Mouse (Mus musculus) adrenal gland, postnatal 4 days (tissue): ENCODE measurements around the gene Tor2a. TPM values are rescaled to one million over a fixed set of nuclear protein-coding genes. Genes with fewer than 3 reads are reported as not detected.

ENCODE experiments used
- DNase-seq, 2 experiments: peaks; one replicate each; pipeline ENCODE4 v3.0.0; 2021 to 2022; ENCODE audit warnings: low spot score in 2 of 2, mixed read lengths in 2 of 2
- total RNA-seq, 2 experiments: library from RNA; stranded (reverse); gene quantifications; 2 replicates each; pipeline ENCODE4 v1.2.3; 2021

The Tor2a gene
- total RNA-seq, 2 experiments from 2014 or later = 31.5 to 36.5 TPM

DNA sequence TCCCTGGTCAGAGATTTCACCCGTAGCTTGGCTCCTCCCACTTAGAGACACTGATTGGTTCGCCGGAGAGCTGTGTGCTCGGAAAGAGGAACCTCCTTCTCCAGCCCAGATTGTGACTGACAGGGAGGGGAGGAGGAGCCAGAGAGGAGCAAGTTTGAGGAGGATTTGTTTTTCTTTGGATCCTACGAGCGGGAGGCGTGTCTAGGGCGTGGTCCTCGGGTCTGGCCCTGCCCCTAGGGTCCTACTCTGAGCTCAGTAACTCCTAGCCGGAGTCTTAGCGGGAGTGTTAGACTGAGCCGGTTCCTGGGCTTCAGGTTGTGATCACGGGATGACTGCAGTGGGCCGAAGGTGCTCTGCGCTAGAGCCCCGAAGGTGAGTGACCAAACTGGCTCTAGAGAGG lies 29.6 kb upstream of the Tor2a start:
- DNase-seq = peak; percentile 40 to 85

DNA sequence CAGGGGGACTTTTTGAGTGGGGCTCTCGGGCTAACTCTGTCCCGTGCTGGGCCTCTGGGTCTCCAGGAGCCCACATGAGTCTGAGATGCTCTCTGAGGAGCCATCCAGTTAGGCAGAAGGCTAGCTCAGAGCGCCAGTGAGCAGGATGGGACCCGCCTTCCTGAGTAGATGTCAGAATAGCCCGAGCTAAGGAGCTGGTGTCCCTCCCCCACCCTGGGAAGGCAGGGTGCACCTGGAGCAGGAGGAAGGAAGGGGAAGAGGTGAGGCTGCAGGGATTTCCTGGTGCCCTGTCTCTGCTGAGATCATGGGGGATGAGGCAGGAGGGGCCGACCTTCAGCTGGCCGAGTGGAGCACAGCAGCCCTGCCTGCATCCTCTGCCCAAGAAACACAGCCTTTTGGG lies 28.6 kb upstream of the Tor2a start:
- no peak for DNase-seq

DNA sequence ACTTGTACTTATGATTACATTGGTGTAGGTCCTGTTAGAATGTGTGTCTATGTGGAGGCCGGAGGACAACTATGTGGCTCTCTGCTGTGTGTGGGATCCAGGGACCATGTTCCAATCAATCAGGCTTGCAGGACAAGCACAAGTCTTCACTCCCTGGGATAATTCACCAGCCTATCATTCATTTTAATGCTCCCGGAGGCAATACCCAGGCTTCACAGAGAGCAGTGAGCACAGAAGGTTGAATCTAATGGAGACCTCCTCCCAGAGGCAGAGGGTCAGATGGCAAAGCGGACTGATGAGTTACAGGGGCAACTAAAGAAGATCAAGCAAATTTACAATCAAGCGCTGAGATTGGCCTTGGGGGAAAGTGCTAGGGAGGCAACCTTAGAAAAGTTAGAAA lies 27.5 kb upstream of the Tor2a start:
- no peak for DNase-seq

DNA sequence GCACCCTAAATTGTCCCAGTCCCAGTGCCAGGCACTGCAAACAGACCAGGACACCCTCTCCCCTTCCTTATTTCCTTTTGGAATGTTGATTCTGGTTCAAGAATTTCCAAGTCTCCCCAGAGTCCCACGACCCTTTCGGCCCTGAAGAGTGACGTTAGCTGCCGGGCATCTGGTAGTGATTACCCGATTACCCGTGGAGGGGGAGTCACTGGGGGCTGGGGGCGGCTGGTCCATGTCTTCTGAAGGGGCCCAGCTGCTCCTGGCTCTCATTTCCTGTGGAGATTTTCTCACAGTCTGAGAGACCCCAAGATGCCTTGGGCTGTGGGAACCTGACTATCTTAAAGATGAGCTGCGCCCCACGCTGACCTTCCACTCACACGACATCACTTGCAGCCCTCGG lies 26.2 kb upstream of the Tor2a start:
- no peak for DNase-seq

DNA sequence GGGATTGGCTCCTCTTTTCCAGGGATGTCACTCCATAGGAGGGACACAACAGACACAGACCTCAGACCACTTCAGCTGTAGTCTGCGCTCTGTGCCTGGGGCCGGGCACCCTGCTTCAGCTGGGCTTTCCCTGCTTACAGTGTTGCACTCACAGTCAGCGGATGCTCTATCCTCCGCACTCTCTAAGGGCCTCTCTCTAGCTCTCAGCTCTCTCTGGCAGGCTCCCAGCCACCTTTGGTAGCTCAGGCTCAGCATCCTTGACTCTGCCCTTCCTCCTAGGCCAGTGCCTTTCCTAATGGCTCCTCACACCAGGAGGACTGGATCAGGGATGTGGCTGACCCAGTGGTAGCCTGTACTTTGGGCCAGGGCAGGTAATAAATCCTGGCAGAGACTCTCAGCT lies 25.1 kb upstream of the Tor2a start:
- DNase-seq = no peak

DNA sequence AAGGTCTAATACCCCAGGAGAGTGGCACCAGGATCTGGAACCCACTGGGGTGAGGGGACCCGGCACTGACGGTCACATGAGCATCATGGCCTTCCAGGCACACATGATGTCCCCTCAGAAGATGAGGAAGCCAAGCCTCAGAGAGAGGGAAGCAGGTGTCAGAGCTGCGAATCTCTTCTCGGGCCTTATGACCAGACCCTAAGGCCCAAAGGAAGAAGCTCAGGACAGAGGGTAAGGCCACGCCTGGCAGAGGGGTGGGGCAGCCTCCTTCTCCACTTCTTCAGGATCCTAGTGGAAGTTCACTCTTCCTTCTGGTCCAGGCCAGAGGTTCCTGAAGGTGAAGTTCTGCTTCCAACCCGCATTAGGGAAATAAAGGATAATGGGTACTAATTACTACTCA lies 24.3 kb upstream of the Tor2a start:
- no peak for DNase-seq

DNA sequence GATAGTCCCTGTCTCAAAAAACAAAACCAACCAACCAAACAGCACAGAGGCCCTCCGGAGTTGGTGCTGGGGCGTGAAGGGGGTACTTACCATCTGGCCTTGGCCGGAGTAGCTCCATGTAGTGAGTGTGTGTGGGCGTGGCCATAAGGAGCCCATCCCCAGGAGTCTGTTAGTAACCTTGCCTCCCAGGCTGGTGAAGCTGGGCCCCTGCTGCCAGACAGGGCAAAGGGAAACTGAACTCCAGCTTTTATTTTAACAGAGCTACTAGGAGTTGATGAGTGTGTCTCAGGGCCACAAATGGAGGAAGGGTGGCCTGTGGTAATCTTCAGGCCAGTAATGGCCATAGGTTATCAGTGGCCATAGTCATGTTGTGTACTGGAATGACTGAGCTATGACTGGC lies 22.6 kb upstream of the Tor2a start:
- DNase-seq = no peak

DNA sequence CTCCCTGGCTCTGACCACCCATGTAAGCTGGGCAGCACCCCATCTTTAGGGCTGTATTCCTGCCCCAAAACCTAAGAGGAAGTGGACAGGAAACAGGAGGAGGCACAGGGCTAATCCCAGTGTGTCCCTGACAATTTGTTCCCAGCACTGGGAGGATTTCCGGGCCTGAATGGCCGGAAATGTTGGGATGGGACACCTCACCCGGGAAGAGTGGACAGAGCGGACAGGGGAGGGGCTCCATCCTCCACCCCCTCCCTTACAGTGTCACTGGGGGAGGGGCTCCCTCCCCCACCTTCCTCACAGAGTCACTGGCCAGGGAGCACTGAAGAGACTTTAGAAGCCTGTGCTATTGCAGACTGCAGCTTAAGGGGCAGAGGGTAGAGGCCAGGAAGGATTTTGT lies 22.1 kb upstream of the Tor2a start:
- no peak for DNase-seq

DNA sequence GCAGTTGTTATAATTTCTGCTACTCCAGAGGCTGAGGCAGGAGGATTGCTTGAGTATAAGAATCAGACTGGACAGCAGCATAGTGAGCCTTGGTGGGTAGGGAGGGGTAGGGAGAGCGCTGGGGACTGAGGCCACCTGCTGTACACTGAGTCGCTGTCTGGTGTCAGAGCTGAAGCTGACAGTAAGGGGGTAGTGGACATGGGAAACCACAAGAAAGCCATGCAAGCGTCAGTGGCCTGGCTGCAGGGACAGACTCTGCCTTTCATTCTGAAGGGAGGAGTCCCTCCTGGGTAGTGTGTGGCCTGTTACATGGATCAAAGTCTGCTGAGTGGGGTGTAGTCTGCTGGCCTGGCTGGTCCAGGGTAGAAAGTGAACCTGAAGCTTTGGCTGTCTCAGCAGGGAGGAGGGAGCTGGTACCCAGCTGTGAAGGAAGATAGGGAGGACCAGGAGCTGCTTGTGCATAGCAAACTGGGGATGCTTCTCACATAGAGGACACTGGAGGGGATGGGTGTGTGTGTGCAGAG lies 20.7 kb upstream of the Tor2a start:
- no peak for DNase-seq

DNA sequence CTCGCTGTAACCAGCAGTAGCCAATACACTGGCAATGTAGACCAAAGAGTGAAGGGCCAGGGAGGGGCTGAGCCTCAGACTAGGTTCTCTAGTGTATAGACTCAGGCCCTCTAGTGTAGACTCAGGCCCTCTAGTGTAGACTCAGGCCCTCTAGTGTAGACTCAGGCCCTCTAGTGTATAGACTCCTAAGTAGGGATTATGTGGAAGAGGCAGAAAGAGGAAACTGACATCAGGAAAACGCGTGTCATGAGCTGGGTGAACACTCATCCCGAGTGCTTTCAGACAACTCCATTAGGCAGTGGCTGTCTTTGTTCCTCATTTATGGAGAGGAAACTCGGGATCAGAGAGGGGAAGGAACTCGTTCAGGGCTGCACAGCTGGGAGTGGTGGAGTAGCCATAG lies 20.0 kb upstream of the Tor2a start:
- DNase-seq = no peak

DNA sequence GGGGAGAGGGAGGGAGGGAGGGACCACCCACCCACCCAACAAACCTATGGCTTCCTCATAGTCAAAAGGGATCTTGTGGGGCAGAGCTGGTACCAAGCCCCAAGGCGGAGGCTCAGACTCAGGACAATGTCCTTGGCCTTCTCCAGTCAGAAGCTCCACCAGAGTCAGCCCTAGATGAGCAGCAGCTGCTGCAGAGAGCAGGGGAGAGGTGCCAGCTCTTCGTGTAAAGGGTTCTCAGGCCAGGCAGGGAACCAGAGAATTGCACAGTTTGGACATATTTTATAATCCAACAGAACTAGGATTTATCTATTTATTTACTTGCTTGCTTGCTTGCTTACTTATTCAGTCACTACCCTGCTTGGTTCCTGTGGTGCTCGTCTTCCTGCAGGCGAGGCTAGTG lies 17.7 kb upstream of the Tor2a start:
- no peak for DNase-seq

DNA sequence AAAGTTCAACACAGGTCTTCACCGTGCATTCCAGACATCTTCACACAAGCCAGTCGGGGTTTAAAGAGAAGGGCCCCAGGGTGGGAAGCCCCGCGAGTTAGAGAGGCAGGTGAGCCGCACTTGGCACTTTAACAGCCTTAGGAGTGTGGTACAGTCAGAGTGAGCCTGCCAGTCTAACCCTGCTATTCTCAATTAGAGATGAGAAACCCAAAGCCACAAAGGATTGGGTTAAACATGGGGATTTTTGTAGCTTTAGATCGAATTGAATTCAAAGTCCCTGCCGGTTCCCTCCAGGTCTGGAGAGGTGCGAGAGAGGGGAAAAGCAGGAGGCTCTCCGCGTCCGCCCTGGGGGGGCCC lies 16.1 kb upstream of the Tor2a start, which contains the start of gene 6330409D20Rik:
6330409D20Rik (minus strand) TSS at position 101 of the 357 bp plus-strand sequence.
- DNase-seq = no peak

DNA sequence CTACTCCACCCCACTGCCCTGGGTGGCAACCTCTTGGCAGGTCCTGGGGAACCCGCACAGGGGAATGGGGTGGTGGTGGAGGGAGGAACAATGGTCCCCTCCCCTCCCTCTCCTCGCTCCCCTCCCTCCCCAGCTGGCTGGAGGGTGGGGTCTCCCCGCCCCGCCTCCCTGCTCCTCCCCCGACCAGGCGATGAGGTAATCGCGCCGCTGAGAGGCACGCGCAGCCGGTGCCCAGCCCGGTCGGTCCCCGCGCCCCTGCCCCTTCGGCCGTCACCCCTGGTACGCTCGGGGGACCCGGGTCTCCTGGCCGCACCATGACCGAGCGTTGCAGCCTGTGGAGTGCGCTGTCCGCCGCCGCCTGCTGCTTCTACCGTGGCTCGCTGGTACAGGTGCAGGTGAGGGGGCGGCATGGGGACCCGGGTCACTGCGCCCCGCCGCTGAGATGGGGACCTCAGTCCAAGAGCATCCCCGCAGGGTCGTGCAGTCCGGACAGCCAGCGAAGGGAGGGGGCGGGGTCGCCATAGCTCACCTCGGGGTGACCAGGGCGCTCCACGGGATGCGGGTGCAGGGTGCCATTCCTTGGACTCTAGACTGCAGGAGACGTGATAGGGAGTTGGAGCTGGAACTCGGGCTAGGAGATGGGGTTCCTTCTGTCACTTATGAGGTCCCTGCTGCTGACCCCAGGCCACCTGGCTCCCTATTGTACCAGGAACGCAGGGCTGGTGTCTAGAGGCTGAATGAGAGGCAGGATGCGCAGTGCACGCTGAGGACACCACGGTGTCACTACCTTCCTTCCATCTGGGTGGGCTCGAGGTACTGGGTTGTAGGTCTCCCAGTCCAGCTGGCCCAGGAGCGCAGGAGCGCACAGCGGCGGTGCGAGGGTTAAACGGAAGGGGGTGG lies 15.5 kb upstream of the Tor2a start:
- no peak for DNase-seq

DNA sequence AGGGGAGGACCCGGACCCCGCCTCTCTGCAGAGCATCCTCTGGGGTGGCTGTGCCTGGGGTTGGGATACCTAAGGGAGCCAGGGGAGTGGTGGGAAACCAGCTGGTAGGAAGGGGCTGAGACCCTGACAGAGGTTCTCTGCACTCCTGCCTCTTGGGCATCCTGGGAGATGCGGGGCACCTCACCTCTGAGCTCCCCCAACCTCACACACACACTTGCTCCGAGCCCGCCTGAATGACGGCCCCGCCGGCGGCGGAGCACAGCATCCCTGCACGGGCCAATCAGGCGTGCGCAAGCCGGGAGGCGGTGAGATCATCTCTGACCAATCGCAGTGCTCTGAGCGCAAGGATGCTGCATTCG lies 14.9 kb upstream of the Tor2a start:
- DNase-seq = no peak

DNA sequence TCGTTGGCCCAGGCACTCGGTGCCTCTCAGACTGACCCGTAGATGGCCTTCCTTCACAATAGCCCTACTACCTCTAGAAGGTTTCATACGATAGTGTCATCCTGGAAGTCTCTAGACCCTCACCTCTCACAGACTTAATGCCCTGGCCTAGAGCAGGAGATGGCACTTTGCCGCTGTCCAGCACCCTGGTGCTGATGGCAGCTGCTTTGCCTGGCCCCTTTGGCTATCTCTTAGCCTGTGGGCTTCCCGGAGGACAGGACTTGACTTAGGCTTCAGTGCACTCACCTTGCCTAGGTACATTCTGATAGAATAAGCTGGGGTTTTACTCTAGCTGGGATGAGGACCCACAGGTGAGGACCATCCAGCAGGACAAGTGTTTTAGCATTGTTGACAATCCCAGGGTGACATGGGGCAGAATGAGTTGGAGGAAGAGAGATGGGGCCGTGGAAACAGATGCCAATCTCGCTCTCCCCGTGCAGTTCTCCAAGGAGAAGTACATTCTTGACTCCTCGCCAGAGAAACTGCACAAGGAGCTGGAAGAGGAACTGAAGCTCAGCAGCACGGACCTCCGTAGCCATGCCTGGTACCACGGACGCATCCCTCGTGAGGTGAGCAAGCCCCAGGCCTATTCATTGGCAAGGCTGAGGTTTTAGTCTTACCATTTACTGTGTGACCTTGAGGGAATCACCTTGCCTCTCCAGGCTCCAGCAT lies 12.6 kb upstream of the Tor2a start:
- no peak for DNase-seq

DNA sequence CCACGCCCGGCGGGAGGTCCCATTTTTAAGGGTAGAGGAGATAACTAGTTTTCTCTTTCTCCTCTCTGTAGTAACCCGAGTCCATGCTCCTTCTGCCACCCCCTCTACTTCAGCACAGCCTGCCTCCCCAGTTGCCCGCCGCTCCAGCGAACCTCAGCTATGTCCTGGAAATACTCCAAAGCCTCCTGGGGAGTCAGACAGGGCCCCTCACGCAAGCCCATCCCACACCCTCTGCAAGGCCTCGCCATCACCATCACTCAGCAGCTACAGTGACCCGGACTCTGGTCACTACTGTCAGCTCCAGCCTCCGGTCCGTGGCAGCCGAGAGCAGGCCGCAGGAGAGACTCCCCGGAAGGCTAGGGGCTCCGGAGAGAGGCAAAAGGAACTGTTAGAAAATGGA lies 8.0 kb upstream of the Tor2a start:
- DNase-seq = no peak

DNA sequence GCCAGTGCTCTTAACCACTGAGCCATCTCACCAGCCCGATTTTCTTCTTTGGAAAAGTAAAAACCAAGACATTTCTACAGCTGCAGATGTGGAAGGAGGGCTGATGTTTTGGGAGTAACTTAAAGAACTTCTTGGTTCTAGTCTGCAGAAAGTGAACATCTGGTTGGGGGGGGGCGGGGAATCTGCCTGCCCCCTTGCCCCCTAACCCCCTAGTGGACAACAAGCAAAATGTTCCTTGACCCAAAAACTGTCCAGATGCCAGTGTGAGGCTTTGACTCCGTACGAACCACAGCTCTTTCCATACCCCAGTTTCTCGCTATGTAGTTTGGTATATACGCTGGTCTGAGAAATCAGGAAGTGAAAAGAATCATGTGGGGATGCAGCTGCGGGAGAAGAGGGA lies 6.8 kb upstream of the Tor2a start:
- DNase-seq = no peak

DNA sequence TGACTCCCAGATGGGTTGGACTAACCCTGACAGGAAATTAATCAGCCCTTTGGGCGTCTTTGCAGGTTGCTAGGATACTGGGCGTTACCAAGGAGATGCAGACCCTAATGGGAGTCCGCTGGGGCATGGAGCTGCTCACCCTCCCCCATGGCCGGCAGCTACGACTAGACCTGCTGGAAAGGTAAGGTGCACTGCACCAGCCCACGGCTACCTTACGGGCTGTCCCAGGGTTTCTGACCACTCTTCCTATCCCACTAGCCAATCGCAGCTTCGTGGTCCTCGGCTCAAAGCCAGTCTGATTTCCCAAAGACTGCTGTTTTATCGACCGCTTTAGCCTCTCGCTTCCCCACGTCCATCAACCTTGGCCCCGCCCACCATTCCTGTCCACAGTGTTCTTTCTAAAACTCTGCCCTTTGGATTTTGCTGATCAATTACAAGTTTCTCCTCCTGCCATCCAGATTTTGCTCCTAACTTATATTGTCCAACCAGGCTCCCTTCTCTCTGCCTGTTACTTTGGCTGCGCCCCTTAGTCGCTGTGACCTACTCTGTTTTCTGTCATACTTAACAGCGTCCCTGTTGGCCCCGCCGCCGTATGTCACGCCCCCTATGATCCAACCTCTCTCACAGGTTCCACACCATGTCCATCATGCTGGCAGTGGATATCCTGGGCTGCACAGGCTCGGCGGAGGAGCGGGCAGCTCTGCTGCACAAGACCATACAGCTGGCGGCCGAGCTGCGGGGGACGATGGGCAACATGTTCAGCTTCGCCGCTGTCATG lies 6.0 kb upstream of the Tor2a start:
- DNase-seq = peak; percentile 28 to 56

DNA sequence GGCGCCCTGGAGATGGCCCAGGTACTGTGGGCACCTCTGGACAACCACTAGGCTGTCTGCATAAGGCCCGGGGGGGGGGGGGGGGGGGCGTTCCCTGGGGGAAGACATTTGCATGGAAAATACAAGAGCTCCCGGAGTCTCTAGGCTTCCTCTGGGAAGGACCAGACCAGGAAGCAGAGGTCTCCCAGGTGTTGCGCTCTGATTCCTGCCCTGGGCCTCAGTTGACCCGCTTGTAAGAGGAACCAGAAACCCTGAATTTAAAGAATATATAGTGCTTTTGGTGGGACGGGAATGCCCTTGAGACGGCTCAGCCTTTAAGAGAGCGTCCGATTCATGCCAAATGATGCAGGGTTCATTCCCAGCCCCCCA lies 5.4 kb upstream of the Tor2a start:
- no peak for DNase-seq

DNA sequence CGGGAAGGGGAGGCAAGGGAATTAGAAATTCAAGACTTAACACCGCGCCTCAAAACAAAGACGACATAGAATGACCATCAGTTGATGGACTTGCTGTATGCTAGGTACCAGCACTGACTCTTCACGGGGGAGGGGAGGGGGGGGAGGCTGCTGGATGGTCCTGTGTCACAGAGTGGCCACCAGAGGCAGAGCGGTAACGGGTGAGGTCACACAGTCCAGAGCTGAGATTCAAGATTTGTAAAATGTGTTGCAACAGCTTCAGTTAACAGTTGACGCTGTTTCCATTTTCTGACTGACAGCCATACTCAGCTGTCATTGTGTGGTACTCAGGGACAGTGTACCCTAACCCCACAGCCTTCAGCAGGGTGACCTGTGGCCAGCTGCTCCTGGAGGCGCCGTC lies 4.9 kb upstream of the Tor2a start:
- no peak for DNase-seq

DNA sequence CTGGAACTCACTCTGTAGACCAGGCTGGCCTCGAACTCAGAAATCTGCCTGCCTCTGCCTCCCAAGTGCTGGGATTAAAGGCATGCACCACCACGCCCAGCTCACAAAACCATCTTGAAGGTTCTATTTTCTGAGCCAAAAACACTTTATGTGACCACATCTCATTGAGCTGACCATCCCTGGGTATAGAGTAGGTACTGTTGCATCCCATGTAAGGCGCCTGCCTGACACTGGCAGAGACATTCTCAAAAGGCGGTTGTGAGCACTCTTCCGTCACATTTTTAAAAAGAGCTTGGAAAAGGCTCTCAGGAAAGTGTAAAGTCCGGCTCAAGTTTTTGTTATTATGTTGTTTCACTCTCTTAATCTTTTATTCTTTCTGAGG lies 369 bp upstream of the Tor2a start:
- DNase-seq = no peak

DNA sequence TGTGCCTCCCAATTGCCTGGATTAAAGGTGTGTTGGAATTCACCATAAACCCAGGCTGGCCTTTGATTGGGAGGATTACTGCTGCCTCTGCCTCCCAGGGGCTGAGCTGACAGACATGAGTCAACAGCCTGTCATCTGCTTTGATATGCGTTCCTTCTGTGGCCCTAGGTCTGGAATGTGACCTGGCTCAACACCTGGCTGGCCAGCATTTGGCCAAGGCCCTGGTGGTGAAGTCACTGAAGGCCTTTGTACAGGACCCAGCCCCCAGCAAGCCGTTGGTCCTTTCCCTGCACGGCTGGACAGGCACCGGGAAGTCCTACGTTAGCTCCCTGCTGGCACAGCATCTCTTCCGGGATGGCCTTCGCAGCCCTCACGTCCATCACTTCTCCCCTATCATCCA lies 1.5 kb downstream of the Tor2a start:
- DNase-seq = no peak
